Mouse (Mus musculus) neural tube, embryonic 13.5 days (tissue): ENCODE results near the gene 6430548M08Rik. TPM values are rescaled to one million over a fixed set of nuclear protein-coding genes. Genes with fewer than 3 reads are reported as not detected.

Source experiments
- ATAC-seq: fragments of 200-750 bp; cut with Nextera tagmentation; 2 replicates; pipeline ENCODE4 v1.8.0; 2017; ENCODE audit warnings: low read depth, mild to moderate bottlenecking, moderate TSS enrichment, moderate library complexity
- H3K27ac ChIP-seq: fragments of 300-500 bp; sonication (generic); replicated peaks from 2 replicates; pipeline ENCODE4 v1.5.1; 2015; ENCODE audit warnings: moderate library complexity, mild to moderate bottlenecking, inconsistent platforms
- H3K27me3 ChIP-seq: fragments of 300-500 bp; sonication (generic); 2 replicates; pipeline ENCODE4 v1.6.1; 2015; ENCODE audit warnings: mild to moderate bottlenecking, inconsistent platforms
- H3K36me3 ChIP-seq: fragments of 300-500 bp; sonication (generic); 2 replicates; pipeline ENCODE4 v1.6.1; 2015; ENCODE audit warnings: mild to moderate bottlenecking, inconsistent platforms
- H3K4me1 ChIP-seq: fragments of 300-500 bp; sonication (generic); replicated peaks from 2 replicates; pipeline ENCODE4 v1.6.1; 2015; ENCODE audit warnings: inconsistent platforms
- H3K4me2 ChIP-seq: fragments of 300-500 bp; sonication (generic); 2 replicates; pipeline ENCODE4 v1.6.1; 2015; ENCODE audit warnings: inconsistent platforms, mild to moderate bottlenecking, moderate library complexity
- H3K4me3 ChIP-seq: fragments of 300-500 bp; sonication (generic); 2 replicates; pipeline ENCODE4 v1.5.1; 2015; ENCODE audit warnings: mild to moderate bottlenecking, inconsistent platforms
- H3K9ac ChIP-seq: fragments of 300-500 bp; sonication (generic); 2 replicates; pipeline ENCODE4 v1.6.1; 2015; ENCODE audit warnings: moderate library complexity, mild to moderate bottlenecking, inconsistent platforms
- H3K9me3 ChIP-seq: fragments of 300-500 bp; sonication (generic); 2 replicates; pipeline ENCODE4 v1.6.1; 2016; ENCODE audit warnings: inconsistent platforms
- WGBS: fragments of 180-500 bp; shearing (Covaris S2); methylation state at CpG from one replicate; pipeline ENCODE4 v1.1.7; 2015; 5-methylcytosine and 5-hydroxymethylcytosine counted together
- polyA plus RNA-seq: library from polyadenylated mRNA; unstranded; fragments of >200 nt; fragmentation: Nextera tagmentation; extraction: Ambion mirVana; gene quantifications from 2 replicates; pipeline ENCODE4 v1.2.1, GENCODE M21; 2015

6430548M08Rik gene
- polyA plus RNA-seq, 1 experiment from 2014 or later, result 19.4 TPM

- Histone ChIP-seq H3K36me3 (no peaks in the 10 kb centered on the region), H3K27ac (no peak overlapping the region), H3K9ac (0 out of 2 replicates have a peak overlapping the region, but pooled peaks have one; percentile 9), H3K4me2 (no peak overlapping the region), H3K9me3 (no peaks in the 10 kb centered on the region), H3K4me3 (no peak overlapping the region), H3K4me1 (peaks cover 46% of the 10 kb centered on the region), H3K27me3 (no peaks in the 10 kb centered on the region)
- no peak for ATAC-seq
- 90% methylated on average over 7 of the region's 7 CpGs for WGBS
Observed at GRCm38 (mm10) chr8:120212596-120212995, 98.6 kb downstream of the 6430548M08Rik start.

- no peak overlapping the region for H3K4me3 ChIP-seq
- H3K9me3 ChIP-seq, result no peaks in the 10 kb centered on the region
- WGBS, result 89% methylated on average over 3 of the region's 3 CpGs
- ATAC-seq, result no peak
- no peak overlapping the region for H3K4me2 ChIP-seq
- H3K36me3 ChIP-seq, result no peaks in the 10 kb centered on the region
- peaks cover 44% of the 10 kb centered on the region for H3K4me1 ChIP-seq
- no peak overlapping the region for H3K27ac ChIP-seq
- H3K27me3 ChIP-seq, result no peaks in the 10 kb centered on the region
- 0 out of 2 replicates have a peak overlapping the region, but pooled peaks have one; percentile 9 for H3K9ac ChIP-seq
Observed at GRCm38 (mm10) chr8:120213229-120213628, 99.3 kb downstream of the 6430548M08Rik start.

- no peak for ATAC-seq
- H3K9ac ChIP-seq, result no peak overlapping the region
- H3K4me2 ChIP-seq, result no peak overlapping the region
- 47% methylated on average over 5 of the region's 5 CpGs for WGBS
- peaks cover 42% of the 10 kb centered on the region for H3K4me1 ChIP-seq
- H3K4me3 ChIP-seq, result no peak overlapping the region
- H3K27ac ChIP-seq, result no peak overlapping the region
- no peaks in the 10 kb centered on the region for H3K27me3 ChIP-seq
- no peaks in the 10 kb centered on the region for H3K9me3 ChIP-seq
- no peaks in the 10 kb centered on the region for H3K36me3 ChIP-seq
Observed at GRCm38 (mm10) chr8:120213939-120214338, 100.0 kb downstream of the 6430548M08Rik start.

Other genes starting within 250 kb of the 6430548M08Rik start
- 116 and 125 TPM in 2 replicates for gene Usp10, start 203.8 kb upstream of the 6430548M08Rik start, polyA plus RNA-seq
- 0.27 TPM in 1 of 2 replicates, not detected in the other for gene Gm20388, start 203.3 kb upstream of the 6430548M08Rik start, polyA plus RNA-seq
- gene Crispld2, start 121.7 kb upstream of the 6430548M08Rik start, polyA plus RNA-seq, result 4.3 TPM in 2 replicates
- gene Zdhhc7, start 12.7 kb upstream of the 6430548M08Rik start, polyA plus RNA-seq, result 30.1 and 30.4 TPM in 2 replicates
- gene Fam92b, start 63.3 kb downstream of the 6430548M08Rik start, polyA plus RNA-seq, result 2.3 and 2.7 TPM in 2 replicates
- 17.0 and 17.1 TPM in 2 replicates for gene Gse1, start 114.3 kb downstream of the 6430548M08Rik start, polyA plus RNA-seq